Mouse (Mus musculus) olfactory bulb, adult 2 months (tissue): Measurements from ENCODE around the gene Olfr691.
"Not testable (repeated sequence)": the region's sequence is repeated elsewhere in the genome, so short reads cannot be mapped to it uniquely, and the experiment has no call there.

ENCODE experiments used
- CTCF ChIP-seq: fragments of 200-500 bp; IDR thresholded peaks from 2 replicates; pipeline ENCODE4 v1.5.1; 2012; ENCODE audit warnings: low read depth, mild to moderate bottlenecking, low read length, moderate library complexity; ENCODE audit not compliant: insufficient read depth
- POLR2A ChIP-seq: fragments of 200-500 bp; IDR thresholded peaks from 2 replicates; pipeline ENCODE4 v1.6.1; 2012; ENCODE audit warnings: mild to moderate bottlenecking, low read depth, low read length, moderate library complexity; ENCODE audit not compliant: insufficient read depth

DNA sequence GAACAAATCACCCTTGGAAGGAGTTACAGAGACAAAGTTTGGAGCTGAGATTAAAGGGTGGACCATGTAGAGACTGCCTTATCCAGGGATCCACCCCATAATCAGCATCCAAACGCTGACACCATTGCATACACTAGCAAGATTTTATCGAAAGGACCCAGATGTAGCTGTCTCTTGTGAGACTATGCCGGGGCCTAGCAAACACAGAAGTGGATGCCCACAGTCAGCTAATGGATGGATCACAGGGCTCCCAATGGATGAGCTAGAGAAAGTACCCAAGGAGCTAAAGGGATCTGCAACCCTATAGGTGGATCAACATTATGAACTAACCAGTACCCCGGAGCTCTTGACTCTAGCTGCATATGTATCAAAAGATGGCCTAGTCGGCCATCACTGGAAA is 14.0 kb upstream of the Olfr691 start:
- TF ChIP-seq CTCF, POLR2A: not testable (repeated sequence)
